Mouse (Mus musculus): ENCODE data around the gene Fstl5.

- TF ChIP-seq CTCF (IDR thresholded peaks at IDR 0.05; ENCODE audit: extremely low read depth, insufficient read depth, low read length): no peak
- no peak for TF ChIP-seq POLR2A (IDR thresholded peaks at IDR 0.05; ENCODE audit: extremely low read depth, insufficient read depth, low read length)
Measured at GRCm38 (mm10) chr3:76739221-76739620, 665.2 kb downstream of the Fstl5 start.

All from cortical plate, adult 2 months (tissue).